Mouse (Mus musculus) intestine, embryonic 14.5 days (tissue): ENCODE measurements around the gene Tmem234. TPM values are rescaled to one million over a fixed set of nuclear protein-coding genes. Genes with fewer than 3 reads are reported as not detected.
A peak's percentile ranks its signal among the peaks of the same experiment; 100 is the strongest.

Experiments
- ATAC-seq: fragments of 200-750 bp; cut with Nextera tagmentation; replicated peaks from 2 replicates; pipeline ENCODE4 v1.8.0; 2017; ENCODE audit warnings: low read depth, moderate number of reproducible peaks, moderate TSS enrichment, moderate library complexity; ENCODE audit not compliant: low FRiP score, low TSS enrichment
- DNase-seq: peaks from one replicate; pipeline ENCODE4 v3.0.0-alpha.2; 2018; ENCODE audit warnings: low spot score
- H3K27ac ChIP-seq: fragments of 300-500 bp; sonication (generic); 2 replicates; pipeline ENCODE4 v1.5.1; 2014; ENCODE audit warnings: low read depth, mild to moderate bottlenecking, control low read depth
- H3K27me3 ChIP-seq: fragments of 300-500 bp; sonication (generic); replicated peaks from 2 replicates; pipeline ENCODE4 v1.6.1; 2014; ENCODE audit warnings: low read length, control low read depth; ENCODE audit not compliant: control insufficient read depth, insufficient read depth
- H3K36me3 ChIP-seq: fragments of 300-500 bp; sonication (generic); 2 replicates; pipeline ENCODE4 v1.6.1; 2014; ENCODE audit warnings: low read length, control low read depth; ENCODE audit not compliant: control insufficient read depth, insufficient read depth
- H3K4me1 ChIP-seq: fragments of 300-500 bp; sonication (generic); replicated peaks from 2 replicates; pipeline ENCODE4 v1.6.1; 2014; ENCODE audit warnings: low read length, control low read depth, mixed read lengths; ENCODE audit not compliant: control insufficient read depth, insufficient read depth
- H3K4me2 ChIP-seq: fragments of 300-500 bp; sonication (generic); 2 replicates; pipeline ENCODE4 v1.6.1; 2014; ENCODE audit warnings: low read length
- H3K4me3 ChIP-seq: fragments of 300-500 bp; sonication (generic); 2 replicates; pipeline ENCODE4 v1.5.1; 2014; ENCODE audit warnings: low read depth, low read length, control low read depth, mixed read lengths
- H3K9ac ChIP-seq: fragments of 300-500 bp; sonication (generic); 2 replicates; pipeline ENCODE4 v1.6.1; 2014; ENCODE audit warnings: mild to moderate bottlenecking, low read length
- H3K9me3 ChIP-seq: fragments of 300-500 bp; sonication (generic); 2 replicates; pipeline ENCODE4 v1.6.1; 2016; ENCODE audit warnings: low read length, control low read depth; ENCODE audit not compliant: control insufficient read depth
- WGBS: fragments of 180-500 bp; shearing (Covaris S2); extraction: QIAGEN DNeasy Blood & Tissue Kit; methylation state at CpG from one replicate; pipeline ENCODE4 v1.1.7; 2014; 5-methylcytosine and 5-hydroxymethylcytosine counted together
- polyA plus RNA-seq: library from polyadenylated mRNA; unstranded; fragments of >200 nt; fragmentation: Nextera tagmentation; extraction: Ambion mirVana; gene quantifications from 2 replicates; pipeline ENCODE4 v1.2.1, GENCODE M21; 2014

Gene Tmem234
- polyA plus RNA-seq, 1 experiment from 2014 or later = 197 TPM

DNA sequence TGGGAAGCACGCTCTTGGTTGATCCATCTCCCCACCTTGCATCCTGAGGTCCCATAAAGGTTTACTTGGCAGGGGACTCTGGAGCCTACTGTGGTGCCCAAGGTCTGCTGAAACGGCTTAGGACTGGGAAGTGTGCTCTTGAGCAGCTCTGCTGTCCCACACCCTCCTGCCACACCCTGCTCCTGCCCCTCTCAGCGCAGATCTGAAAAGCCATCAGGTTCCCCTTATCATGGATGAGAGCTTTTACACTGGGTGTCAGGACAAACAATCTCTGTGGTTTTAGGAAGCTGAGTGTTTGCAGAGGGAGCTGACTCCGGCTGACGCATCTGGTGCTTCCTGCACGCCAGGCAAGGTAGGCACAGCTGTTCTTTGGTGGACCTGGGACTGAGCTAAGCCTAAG lies 33.4 kb downstream of the Tmem234 start:
- 85% methylated on average over 6 of the region's 6 CpGs for WGBS
- Histone ChIP-seq H3K4me3 (no peak overlapping the region), H3K9me3 (no peaks in the 10 kb centered on the region), H3K27me3 (no peaks in the 10 kb centered on the region), H3K36me3 (peaks cover 98% of the 10 kb centered on the region), H3K4me1 (peaks cover 5% of the 10 kb centered on the region), H3K9ac (no peak overlapping the region), H3K27ac (no peak overlapping the region), H3K4me2 (no peak overlapping the region)
- no peak for ATAC-seq
- DNase-seq = no peak

DNA sequence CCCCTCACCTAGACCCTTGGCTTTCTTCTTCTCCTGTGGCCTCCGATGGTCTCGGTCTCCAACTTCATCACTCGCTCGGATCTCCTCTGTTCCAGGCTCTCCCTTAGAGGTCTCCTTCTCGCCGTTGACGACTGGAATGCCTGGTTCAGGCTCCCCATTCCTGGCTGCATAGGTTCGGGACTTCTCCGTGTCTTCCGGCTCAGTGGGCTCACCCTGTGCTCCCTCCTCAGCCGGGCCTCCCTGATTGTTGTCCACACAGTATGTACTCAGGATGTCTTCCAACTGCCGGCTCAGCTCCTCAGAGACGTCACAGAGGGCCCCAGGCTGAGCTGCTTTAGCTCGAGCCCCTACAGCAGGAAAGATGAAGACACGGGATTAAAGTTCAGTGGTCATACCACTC lies 38.8 kb downstream of the Tmem234 start:
- no peaks in the 10 kb centered on the region for H3K9me3 ChIP-seq
- peak overlapping the region; percentile 59; the same call in 1 of the 2 replicates for H3K9ac ChIP-seq
- H3K4me3 ChIP-seq = peak overlapping the region; percentile 67; the same call in 1 of the 2 replicates
- H3K4me2 ChIP-seq = peak overlapping the region; percentile 90
- no peaks in the 10 kb centered on the region for H3K27me3 ChIP-seq
- H3K4me1 ChIP-seq = peaks cover 21% of the 10 kb centered on the region
- DNase-seq (no peak), ATAC-seq (no peak)
- H3K27ac ChIP-seq = no peak overlapping the region
- H3K36me3 ChIP-seq = peaks cover 59% of the 10 kb centered on the region
- WGBS = 86% methylated on average over 15 of the region's 15 CpGs

DNA sequence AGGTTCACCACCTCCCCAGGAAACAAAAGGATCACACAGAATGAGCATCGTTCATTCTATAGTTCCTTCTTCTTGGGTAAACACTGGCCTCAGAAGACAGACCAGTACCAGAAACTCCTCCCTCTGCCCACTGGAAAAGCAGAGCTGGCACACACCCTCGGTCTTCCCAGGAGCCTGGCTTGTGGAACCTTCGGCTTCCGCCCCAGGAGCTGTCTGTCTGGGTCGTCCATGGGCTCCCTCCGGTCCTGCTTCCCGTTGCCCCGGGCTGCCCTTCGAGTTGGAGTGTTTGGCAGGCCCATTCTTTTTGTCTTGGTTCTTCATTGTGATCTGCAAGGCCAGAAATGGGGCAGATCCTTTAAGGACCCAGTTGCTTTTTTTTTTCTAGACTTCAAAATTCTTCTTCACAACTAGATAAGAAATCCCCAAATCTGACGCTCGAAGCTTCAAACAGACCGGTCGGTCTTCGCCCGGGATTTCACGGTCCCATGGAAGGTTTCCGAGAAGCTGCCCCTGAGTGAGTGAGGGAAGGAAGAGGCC lies 39.7 kb downstream of the Tmem234 start:
- Histone ChIP-seq H3K36me3 (peaks cover 58% of the 10 kb centered on the region), H3K9me3 (no peaks in the 10 kb centered on the region), H3K27me3 (no peaks in the 10 kb centered on the region), H3K4me3 (peak overlapping the region; percentile 67), H3K4me1 (peaks cover 21% of the 10 kb centered on the region), H3K27ac (peak overlapping the region; percentile 87), H3K9ac (peak overlapping the region; percentile 59), H3K4me2 (peak overlapping the region; percentile 90)
- no peak for ATAC-seq
- DNase-seq = no peak
- 4% methylated on average over 17 of the region's 17 CpGs for WGBS

DNA sequence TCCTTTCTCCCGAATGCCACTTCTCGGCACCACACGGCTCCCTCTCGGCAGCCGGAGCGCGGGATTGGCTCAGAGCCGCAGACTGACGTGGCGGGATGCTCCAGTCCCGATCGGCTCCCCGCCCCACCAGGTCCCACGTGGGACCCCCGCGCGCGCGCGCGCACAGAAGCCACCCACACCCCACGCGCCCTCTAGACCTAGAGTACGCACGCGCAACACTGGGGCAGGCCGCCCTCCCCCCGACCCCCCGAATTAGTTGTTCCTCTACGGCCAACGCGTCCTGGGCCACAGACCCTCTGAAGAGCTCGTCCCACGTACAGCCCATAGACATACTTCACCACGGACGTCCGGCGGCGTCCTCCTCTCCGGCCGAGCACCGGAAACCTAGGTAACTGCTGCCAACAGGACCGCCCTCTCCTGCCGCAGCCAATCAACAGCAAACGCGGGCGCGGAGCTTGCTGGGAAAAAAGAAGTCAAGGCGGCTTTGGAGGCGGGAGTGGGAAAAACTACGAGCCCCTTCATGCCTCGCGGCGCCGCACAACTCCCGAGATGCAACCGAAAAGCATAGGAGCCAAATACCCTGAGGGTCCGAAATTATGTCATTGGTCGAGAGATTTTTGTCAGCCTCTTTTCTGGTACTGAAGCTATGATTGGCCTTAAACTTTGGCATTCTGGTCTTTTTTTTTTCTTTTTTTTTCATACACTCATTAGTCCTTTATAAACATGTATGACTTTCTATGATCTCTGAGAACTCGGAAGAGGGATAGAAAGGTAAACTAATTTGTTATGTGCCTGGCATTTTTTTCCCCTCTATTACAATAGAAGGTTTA lies 40.4 kb downstream of the Tmem234 start, which contains the start of gene Txlna:
Txlna (minus strand) TSS at position 428 of the 830 bp plus-strand sequence.
- Histone ChIP-seq H3K4me3 (peak within 1 kb of the TSS; percentile 67), H3K4me2 (peak within 1 kb of the TSS; percentile 90), H3K4me1 (peaks cover 21% of the 10 kb centered on the region), H3K9ac (peak within 1 kb of the TSS; percentile 59), H3K27ac (peak within 1 kb of the TSS; percentile 87), H3K9me3 (no peaks in the 10 kb centered on the region), H3K27me3 (no peaks in the 10 kb centered on the region), H3K36me3 (peaks cover 58% of the 10 kb centered on the region)
- DNase-seq (peak; percentile 97), ATAC-seq (peak; percentile 96)
- whole genome bisulfite sequencing = under 1% methylated on average over 59 of the region's 60 CpGs

DNA sequence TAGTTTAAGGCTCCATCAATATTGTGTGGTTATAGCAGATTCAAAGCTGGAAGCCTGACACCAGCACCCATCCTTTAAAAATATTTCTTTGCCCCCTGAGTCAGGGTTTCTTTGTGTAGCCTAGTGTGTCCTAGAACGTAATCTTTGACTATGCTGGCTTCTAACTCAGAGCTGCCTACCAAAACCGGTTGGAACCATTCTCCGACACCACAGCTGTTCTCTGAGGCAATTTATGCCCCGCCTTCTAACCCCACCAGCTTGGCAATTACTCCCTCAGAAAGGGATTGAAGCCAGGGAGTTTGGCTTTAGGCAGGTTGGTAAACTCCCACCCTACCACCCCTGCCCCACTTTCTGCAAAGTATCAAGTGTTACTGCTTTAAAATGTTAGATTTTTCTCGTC lies 41.3 kb downstream of the Tmem234 start:
- no peak overlapping the region for H3K27ac ChIP-seq
- no peak overlapping the region for H3K9ac ChIP-seq
- H3K4me1 ChIP-seq = peaks cover 21% of the 10 kb centered on the region
- ATAC-seq = no peak
- H3K4me2 ChIP-seq = peak overlapping the region; percentile 90
- H3K4me3 ChIP-seq = peak overlapping the region; percentile 67; the same call in 1 of the 2 replicates
- no peaks in the 10 kb centered on the region for H3K27me3 ChIP-seq
- no peaks in the 10 kb centered on the region for H3K9me3 ChIP-seq
- H3K36me3 ChIP-seq = peaks cover 58% of the 10 kb centered on the region
- WGBS = 54% methylated on average over 5 of the region's 5 CpGs
- DNase-seq = no peak

DNA sequence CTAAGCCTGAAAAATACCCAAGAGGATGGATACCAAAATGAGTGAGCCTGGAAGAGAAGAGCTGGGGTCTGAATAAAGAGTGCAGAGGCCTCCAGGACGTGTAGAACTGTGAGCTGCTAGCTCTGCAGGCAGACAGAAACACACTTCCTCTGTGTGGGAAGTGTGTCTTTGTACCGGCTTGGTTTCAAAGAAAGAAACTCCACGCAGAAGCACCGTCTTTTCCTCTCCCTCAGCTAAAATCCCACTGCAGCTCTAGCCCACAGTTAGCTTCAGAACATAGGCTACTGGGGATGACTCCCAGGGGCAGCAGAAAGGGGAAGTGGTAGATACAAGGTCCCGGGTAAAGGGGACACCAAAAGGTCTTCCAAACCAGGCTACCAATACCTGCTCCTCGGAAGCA lies 44.7 kb downstream of the Tmem234 start:
- Histone ChIP-seq H3K27ac (no peak overlapping the region), H3K9me3 (no peaks in the 10 kb centered on the region), H3K4me2 (no peak overlapping the region), H3K4me3 (no peak overlapping the region), H3K27me3 (no peaks in the 10 kb centered on the region), H3K4me1 (peaks cover 5% of the 10 kb centered on the region; the same call in 1 of the 2 replicates), H3K9ac (no peak overlapping the region), H3K36me3 (peaks cover 67% of the 10 kb centered on the region)
- no peak for ATAC-seq
- DNase-seq = no peak
- WGBS = 86% methylated on average over 6 of the region's 6 CpGs

DNA sequence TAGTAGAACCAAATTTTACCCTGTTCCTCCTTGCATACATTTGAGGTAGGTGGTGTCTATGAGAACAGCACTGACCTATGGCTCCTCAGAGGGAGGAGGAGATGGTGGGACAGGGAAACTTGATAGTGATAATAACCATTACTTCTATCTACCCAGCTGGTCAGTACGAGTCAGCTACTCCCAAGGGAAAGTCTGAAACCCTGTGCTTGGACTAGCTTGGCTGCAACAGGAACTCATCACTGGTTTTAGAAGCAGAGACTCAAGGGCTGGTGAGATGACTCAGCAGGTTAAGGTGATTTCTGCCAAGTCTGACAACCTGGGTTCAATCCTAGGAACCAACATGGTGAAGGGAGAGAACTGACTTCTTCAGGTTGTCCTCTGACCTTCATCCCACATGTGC lies 48.2 kb downstream of the Tmem234 start:
- H3K4me2 ChIP-seq = no peak overlapping the region
- H3K9ac ChIP-seq = no peak overlapping the region
- DNase-seq (no peak), ATAC-seq (no peak)
- no peak overlapping the region for H3K27ac ChIP-seq
- no peaks in the 10 kb centered on the region for H3K9me3 ChIP-seq
- no peaks in the 10 kb centered on the region for H3K4me1 ChIP-seq
- WGBS = 78% methylated on average over 1 of the region's 1 CpGs
- peaks cover 96% of the 10 kb centered on the region for H3K36me3 ChIP-seq
- no peaks in the 10 kb centered on the region for H3K27me3 ChIP-seq
- no peak overlapping the region for H3K4me3 ChIP-seq

DNA sequence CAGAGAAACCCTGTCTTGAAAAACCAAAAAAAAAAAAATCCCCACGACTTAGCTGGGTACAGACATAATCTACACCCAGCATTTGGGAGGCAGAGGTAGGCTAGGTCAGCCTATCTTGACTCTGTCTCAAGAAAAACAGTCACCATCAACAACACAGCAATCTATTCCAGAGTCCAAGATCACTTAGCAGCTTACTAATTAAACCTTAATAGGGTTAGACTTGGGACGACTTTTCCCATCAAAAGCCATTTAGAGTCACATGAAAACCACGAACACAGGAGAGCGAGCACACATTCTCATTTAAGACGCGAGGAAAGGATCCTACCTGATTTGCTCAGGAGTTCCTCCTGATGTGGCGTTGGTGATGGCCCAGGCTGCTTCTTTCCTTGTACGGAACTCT lies 49.9 kb downstream of the Tmem234 start:
- Histone ChIP-seq H3K4me3 (no peak overlapping the region), H3K4me2 (no peak overlapping the region), H3K9ac (no peak overlapping the region), H3K27ac (no peak overlapping the region), H3K27me3 (no peaks in the 10 kb centered on the region), H3K36me3 (peaks cover 98% of the 10 kb centered on the region), H3K4me1 (no peaks in the 10 kb centered on the region), H3K9me3 (no peaks in the 10 kb centered on the region)
- ATAC-seq = no peak
- WGBS = 96% methylated on average over 8 of the region's 8 CpGs
- DNase-seq = no peak
